Mouse (Mus musculus): Measurements from ENCODE around the gene Ctdspl. TPM values are rescaled to one million over a fixed set of nuclear protein-coding genes. Genes with fewer than 3 reads are reported as not detected.

The Ctdspl gene
- total RNA-seq, 2 experiments from 2014 or later = 18.4 to 20.2 TPM

DNA sequence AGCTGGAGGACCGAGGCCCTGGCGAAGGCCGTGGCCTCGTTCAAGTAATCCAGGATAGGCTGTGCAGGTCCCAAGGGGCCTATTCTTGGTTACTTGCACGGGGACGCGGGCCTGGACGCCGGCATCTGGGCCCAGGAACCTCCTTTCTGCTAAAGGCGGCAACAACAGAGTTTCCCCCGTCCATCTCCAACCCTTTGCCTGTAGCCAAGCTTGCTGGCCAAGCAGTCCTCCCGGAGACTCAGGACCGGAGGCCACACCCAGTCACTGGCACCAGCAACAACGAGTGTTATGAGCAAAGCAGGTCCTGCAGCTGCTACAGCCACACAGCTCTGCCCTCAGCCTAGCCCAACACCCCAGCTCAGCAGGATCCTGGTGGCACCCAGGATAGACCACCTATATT, 105.5 kb downstream of the Ctdspl start:
- peak; percentile 66 for DNase-seq

DNA sequence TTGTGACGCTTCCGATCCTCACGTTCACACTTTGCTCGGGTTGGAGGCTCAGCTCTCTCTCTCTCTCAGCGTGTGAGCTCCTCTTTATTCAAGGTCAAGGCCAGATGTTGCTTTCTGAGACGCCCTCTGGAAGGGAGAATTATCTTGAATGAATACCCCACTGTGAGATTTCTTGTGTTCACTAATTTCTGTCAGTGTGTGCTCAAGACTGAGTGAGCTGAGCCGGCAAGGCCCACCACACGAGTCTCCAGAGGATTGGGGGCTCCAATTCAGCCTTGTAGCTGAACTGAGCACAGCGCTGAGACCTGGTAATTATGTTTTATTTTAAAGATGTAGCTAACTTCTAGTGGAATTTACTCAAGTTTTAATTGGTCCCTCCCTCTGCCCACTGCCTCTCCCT, 106.3 kb downstream of the Ctdspl start:
- DNase-seq = no peak

DNA sequence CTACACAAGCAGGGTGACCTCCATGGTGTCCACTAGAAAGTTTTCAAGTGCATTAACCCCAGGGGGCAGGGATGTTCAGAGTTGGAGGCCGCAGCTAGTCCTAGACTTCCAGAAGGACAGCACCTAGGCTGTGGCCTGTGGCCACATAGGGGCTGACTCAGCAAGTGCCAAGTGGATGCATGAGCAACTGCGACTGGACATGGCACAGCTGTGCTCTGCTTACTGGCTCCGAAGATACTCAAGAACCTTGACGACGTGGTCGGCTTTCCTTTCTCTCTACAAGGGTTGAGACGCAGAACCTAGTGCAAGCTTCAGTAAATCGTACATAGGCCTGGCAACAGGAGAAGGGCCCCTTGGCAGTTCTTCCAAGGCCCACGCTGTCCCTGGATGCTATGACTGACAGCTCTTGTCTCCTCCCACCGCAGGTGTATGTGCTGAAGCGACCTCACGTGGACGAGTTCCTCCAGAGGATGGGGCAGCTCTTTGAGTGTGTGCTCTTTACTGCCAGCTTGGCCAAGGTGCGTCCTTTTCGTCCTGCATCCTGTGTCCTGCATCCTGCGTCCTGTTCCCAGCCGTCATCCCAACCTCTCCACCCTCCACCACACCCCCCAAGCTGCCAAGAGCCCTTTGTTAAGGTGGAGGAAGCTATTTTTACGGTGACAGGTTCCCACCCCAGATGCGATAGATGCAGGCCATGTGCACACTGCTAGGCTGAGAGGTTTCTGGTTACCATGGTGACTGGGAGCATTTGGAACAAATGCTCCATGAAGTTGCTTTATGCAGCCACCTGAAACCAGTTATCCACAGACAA, 107.1 kb downstream of the Ctdspl start:
- DNase-seq = no peak

DNA sequence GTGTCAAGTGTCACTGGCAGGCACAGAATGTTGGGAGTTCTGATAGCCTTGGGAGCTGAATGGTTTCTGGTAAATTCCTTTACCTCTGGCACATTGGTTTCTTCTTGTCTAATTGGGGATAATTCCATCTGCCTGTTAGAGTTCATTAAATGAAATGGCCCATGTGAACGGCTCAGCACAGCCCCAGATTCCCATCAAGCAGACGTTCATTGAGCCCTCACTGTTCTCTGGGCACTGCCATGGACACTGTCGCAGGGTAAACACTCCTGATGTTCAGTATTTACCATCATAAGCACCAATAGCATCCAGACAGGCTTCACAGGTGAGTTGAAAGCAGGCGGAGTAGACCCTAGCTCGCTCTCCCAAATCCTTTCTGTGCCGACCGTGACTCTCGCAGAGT, 107.8 kb downstream of the Ctdspl start:
- DNase-seq = no peak

- no peak for DNase-seq
These were observed 108.7 kb downstream of the Ctdspl start for GRCm38 (mm10) chr9:119034676-119035665.

DNA sequence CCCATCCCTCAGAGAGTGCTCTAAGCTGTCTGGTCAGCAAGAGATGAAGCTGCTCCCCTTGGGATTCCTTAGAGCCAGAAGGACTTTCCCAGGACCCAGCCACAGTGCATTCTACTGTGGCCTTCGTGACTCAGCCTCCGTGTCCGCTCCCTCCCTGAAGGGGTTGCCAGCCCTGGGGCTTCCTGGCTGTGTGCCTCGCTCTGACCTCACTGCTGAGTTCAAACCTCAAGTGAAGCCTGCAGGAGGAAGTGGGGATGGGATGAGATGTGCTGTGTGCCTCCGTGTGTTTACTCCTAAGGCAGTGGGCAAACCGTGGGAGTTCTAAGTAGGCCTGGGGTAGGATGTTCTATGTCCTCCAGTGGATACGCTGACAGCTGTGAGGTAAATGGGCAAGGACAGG, 109.6 kb downstream of the Ctdspl start:
- peak; percentile 81 for DNase-seq

DNA sequence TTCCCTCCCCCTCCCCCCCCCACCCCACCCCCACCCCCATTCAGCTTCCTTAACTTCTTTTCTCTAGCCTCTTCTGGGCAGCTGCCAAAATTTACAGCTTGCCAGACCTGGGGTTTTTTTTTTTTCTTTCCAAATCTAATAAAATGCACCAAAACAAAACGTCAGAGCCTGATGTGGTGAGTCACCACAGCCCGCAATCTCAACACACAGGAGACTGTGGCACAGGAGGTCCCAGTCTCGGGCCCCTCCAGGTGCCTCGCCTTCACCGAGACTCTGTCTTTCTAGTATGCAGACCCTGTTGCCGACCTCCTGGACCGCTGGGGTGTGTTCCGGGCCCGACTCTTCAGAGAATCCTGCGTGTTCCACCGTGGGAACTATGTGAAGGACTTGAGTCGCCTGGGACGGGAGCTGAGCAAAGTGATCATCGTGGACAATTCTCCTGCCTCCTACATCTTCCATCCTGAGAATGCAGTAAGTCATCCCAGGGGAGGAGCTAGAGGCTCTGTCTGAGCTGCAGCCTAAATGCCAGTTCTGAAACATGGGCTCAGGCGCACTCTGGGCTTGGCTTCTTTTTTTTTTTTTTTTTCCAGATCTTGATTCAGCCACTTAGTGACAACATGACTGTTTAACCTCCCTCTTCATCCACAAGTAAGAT, 111.0 kb downstream of the Ctdspl start:
- DNase-seq = peak; percentile 45

- no peak for DNase-seq
These were observed 112.3 kb downstream of the Ctdspl start for GRCm38 (mm10) chr9:119038574-119038973.

- DNase-seq = no peak
These were observed 114.0 kb downstream of the Ctdspl start for GRCm38 (mm10) chr9:119040101-119040775.

DNA sequence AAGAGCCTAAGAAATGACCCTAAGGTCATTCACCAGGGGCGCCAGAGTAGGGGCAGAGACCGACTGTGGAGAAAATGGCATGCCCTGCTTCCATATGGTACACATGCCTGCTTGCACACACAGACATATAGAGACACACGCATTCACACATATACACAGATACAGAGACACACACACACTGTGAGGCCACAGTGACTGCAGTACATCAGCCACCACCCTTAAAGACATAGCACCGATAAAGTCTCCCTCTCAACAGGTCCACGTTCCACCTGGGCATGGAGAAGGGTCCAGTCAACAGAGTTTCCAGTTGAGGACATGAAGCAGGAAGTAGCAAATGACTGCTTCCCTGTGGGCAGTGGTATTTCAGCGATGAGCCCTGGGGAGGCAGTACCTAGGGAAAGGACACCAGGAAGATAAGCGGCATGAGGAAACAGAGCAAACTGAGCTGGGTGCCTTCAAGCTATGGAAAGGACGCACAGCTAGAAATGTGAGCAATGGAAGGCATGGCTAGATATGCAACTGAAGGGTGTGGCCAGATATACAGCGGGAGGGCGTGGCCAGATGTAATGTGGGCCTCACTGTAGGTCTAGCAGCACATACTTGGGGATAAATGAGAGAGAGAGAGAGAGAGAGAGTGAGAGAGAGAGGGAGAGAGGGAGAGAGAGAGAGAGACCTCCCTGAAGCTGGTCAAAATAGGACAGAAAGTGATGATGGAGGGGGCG, 122.1 kb downstream of the Ctdspl start:
- DNase-seq = no peak

DNA sequence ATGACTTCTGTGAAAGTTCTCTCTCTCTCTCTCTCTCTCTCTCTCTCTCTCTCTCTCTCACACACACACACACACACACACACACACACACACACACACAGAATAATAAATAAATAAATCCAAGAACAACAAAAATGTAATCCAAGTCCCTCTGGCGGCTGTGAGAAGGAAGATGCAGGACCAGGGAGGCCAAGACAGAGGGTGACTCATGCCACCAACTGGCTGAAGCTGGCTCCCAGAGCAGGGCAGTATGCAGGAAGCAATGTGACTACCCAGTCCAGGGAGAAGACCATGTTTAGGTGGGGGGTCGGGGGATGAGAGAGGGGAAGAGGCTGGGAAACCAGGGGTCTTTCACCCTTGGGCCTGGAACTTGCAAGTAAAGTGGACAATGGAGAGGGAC, 124.9 kb downstream of the Ctdspl start:
- no peak for DNase-seq

- DNase-seq = peak; percentile 50
These were observed 126.1 kb downstream of the Ctdspl start, which contains the start of gene Vill for GRCm38 (mm10) chr9:119052154-119052944. Gene Vill, plus strand, starts transcription at chr9:119052778.

DNA sequence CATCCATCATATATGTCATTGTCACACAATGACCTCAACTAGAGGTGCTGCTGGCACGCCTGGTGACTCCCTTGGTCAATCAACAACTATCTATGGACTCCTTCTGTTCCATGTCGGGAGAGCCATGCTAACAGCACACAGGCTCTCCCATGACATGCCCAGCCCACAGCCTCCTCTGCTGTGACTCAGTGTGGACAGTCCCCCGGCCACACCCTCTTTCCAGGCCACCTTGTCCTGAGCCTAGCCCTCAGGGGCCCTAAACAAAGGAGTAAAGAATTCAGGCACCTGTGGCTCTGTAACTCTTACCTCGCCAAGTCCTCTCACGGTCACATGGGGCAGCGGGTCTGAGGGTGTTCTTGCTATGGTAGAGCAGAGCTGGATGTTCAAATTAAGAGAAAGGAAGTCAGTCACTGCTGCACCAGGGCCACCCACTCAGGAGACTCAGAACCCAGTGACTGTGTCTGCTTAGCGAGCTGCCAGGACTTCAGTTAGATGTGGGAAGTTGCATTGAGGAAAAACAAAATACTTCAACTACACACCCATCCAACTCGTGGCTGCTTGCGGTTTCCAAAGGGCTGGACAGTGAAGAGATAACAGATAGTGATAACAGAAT, 127.8 kb downstream of the Ctdspl start:
- DNase-seq = no peak

DNA sequence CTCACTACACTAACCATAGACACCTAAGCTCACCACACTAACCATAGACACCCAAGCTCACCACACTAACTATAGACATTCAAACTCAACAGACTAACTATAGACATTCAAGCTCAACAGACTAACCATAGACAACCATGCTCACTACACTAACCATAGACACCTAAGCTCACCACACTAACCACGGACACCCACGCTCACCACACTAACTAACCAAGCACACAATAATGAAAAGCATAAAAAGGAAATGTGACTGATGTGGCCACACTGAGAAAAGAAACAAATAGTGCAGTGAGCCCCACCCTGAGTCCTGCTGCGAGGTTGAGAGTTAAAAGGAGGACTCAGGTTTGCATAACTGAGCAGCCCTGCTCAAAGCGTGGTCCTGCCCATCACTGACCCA, 129.1 kb downstream of the Ctdspl start:
- no peak for DNase-seq

DNA sequence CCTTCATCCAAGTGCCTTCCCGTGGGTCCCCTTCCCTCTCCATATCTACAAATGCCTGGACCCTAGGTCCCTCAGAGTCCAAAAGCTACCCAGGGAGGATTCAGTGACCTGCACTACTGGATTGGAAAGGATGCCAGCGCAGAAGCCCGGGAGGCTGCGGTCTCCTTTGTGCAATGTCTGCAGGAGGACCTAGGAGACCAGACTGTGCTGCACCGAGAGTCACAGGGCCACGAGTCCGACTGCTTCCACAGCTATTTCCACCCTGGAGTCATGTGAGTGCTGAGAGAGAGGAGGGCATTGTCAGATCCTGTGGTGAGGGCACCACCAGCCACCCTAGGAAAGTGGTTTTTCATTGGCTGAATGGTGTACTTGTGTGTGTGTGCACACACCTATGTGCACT, 132.0 kb downstream of the Ctdspl start:
- no peak for DNase-seq

GRCm38 (mm10) chr9:119060701-119061100, 134.4 kb downstream of the Ctdspl start:
- DNase-seq = no peak

- no peak for DNase-seq
These were observed 136.9 kb downstream of the Ctdspl start for GRCm38 (mm10) chr9:119063036-119063644.

GRCm38 (mm10) chr9:119064296-119064695, 138.0 kb downstream of the Ctdspl start:
- no peak for DNase-seq

DNA sequence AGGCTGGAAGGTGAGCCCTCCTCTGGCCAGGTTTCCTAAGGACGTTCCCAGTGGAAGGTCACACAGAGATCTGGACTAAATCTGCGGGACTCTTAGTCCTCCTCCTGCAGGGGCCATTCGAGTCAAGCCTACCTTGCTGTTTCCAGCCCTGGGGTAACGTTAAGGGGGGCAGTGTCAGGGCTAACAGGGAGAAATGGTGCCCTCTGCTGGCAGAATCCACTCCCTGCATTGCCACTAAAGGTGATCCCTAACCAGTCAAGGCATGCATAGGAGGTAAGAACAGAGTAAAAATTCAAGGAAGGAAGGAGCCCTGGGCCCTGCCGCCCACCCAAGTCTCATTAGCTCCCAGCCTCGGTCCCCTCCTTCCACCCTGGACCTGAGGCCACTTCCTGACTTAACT, 141.3 kb downstream of the Ctdspl start:
- DNase-seq = peak; percentile 89

GRCm38 (mm10) chr9:119068266-119068665, 142.0 kb downstream of the Ctdspl start:
- no peak for DNase-seq

Data from heart, postnatal 4 days (tissue).